Mouse (Mus musculus) liver, postnatal 0 days (tissue): ENCODE data around the gene Sp2. TPM values are rescaled to one million over a fixed set of nuclear protein-coding genes. Genes with fewer than 3 reads are reported as not detected.

Experiments used
- ATAC-seq: fragments of 200-750 bp; cut with Nextera tagmentation; 2 replicates; pipeline ENCODE4 v1.8.0; 2017; ENCODE audit warnings: mild to moderate bottlenecking, moderate library complexity
- DNase-seq: peaks from one replicate; pipeline ENCODE4 v3.0.0-alpha.2; 2016
- H3K27ac ChIP-seq: fragments of 300-500 bp; sonication (generic); 2 replicates; pipeline ENCODE4 v1.5.1; 2014; ENCODE audit warnings: antibody characterized with exemption, moderate library complexity, mild to moderate bottlenecking, low read depth
- H3K27me3 ChIP-seq: fragments of 300-500 bp; sonication (generic); 2 replicates; pipeline ENCODE4 v1.6.1; 2014; ENCODE audit warnings: low read length, control low read depth, mixed read lengths; ENCODE audit not compliant: insufficient read depth
- H3K36me3 ChIP-seq: fragments of 300-500 bp; sonication (generic); replicated peaks from 2 replicates; pipeline ENCODE4 v1.6.1; 2014; ENCODE audit warnings: mild to moderate bottlenecking, control low read depth, low read length, moderate library complexity, mixed read lengths; ENCODE audit not compliant: insufficient read depth
- H3K4me1 ChIP-seq: fragments of 300-500 bp; sonication (generic); 2 replicates; pipeline ENCODE4 v1.6.1; 2014; ENCODE audit warnings: antibody characterized with exemption, mild to moderate bottlenecking, control low read depth; ENCODE audit not compliant: insufficient read depth
- H3K4me2 ChIP-seq: fragments of 300-500 bp; sonication (generic); 2 replicates; pipeline ENCODE4 v1.6.1; 2014; ENCODE audit warnings: low read depth, mild to moderate bottlenecking, low read length, moderate library complexity, mixed read lengths
- H3K4me3 ChIP-seq: fragments of 300-500 bp; sonication (generic); 2 replicates; pipeline ENCODE4 v1.5.1; 2014; ENCODE audit warnings: low read depth, low read length
- H3K9ac ChIP-seq: fragments of 300-500 bp; sonication (generic); replicated peaks from 2 replicates; pipeline ENCODE4 v1.6.1; 2014; ENCODE audit warnings: mild to moderate bottlenecking, moderate library complexity
- H3K9me3 ChIP-seq: fragments of 300-500 bp; sonication (generic); 2 replicates; pipeline ENCODE4 v1.6.1; 2016; ENCODE audit warnings: mild to moderate bottlenecking, control low read depth, low read length, mixed read lengths
- CTCF ChIP-seq: sonication (generic); IDR thresholded peaks from 2 replicates; pipeline ENCODE4 v1.5.1; 2016; ENCODE audit warnings: antibody characterized with exemption, low read depth
- EP300 ChIP-seq: IDR thresholded peaks from 2 replicates; pipeline ENCODE4 v1.6.1; 2016; ENCODE audit warnings: antibody characterized with exemption, low read depth, mild to moderate bottlenecking
- WGBS: fragments of 180-500 bp; shearing (Covaris S2); extraction: QIAGEN DNeasy Blood & Tissue Kit; methylation state at CpG from one replicate; pipeline ENCODE4 v1.1.7; 2014; ENCODE audit not compliant: insufficient replicate concordance; 5-methylcytosine and 5-hydroxymethylcytosine counted together
- polyA plus RNA-seq: library from polyadenylated mRNA; unstranded; fragments of >200 nt; fragmentation: Nextera tagmentation; extraction: Ambion mirVana; gene quantifications from 2 replicates; pipeline ENCODE4 v1.2.1, GENCODE M21; 2015

Gene Sp2
- 6.8 and 7.1 TPM in 2 replicates for polyA plus RNA-seq

GRCm38 (mm10) chr11:96982859-96983258 lies at the start of gene Sp2:
Gene Sp2, minus strand, starts transcription at chr11:96982959.
- Histone ChIP-seq H3K27me3 (0 out of 2 replicates have a peak, but pooled peaks cover 13% of the 10 kb centered on the region), H3K9me3 (no peaks in the 10 kb centered on the region), H3K4me3 (no peak within 1 kb of the TSS), H3K27ac (no peak within 1 kb of the TSS), H3K36me3 (no peaks in the 10 kb centered on the region), H3K9ac (no peak within 1 kb of the TSS), H3K4me2 (peak within 1 kb of the TSS; percentile 28; the same call in 1 of the 2 replicates), H3K4me1 (peaks cover 14% of the 10 kb centered on the region)
- DNase-seq (no peak), ATAC-seq (no peak)
- 72% methylated on average over 7 of the region's 7 CpGs for WGBS
- TF ChIP-seq CTCF, result no peak
- TF ChIP-seq EP300, result no peak

- ATAC-seq (no peak), DNase-seq (no peak)
- Histone ChIP-seq H3K27ac (no peak overlapping the region), H3K36me3 (no peaks in the 10 kb centered on the region), H3K4me3 (no peak overlapping the region), H3K4me2 (no peak overlapping the region), H3K4me1 (peaks cover 12% of the 10 kb centered on the region), H3K9me3 (no peaks in the 10 kb centered on the region), H3K27me3 (no peaks in the 10 kb centered on the region), H3K9ac (no peak overlapping the region)
- no peak for TF ChIP-seq EP300
- TF ChIP-seq CTCF, result no peak
- 91% methylated on average over 4 of the region's 4 CpGs for WGBS
Measured at GRCm38 (mm10) chr11:97032499-97032898, 49.7 kb upstream of the Sp2 start.

- Histone ChIP-seq H3K36me3 (no peaks in the 10 kb centered on the region), H3K4me2 (no peak overlapping the region), H3K4me3 (no peak overlapping the region), H3K9ac (no peak overlapping the region), H3K9me3 (no peaks in the 10 kb centered on the region), H3K27me3 (no peaks in the 10 kb centered on the region), H3K27ac (no peak overlapping the region), H3K4me1 (peaks cover 12% of the 10 kb centered on the region)
- TF ChIP-seq CTCF (no peak), EP300 (no peak)
- ATAC-seq, result no peak
- 81% methylated on average over 12 of the region's 12 CpGs for WGBS
- DNase-seq, result no peak
Measured at GRCm38 (mm10) chr11:97031977-97032376, 49.2 kb upstream of the Sp2 start.

GRCm38 (mm10) chr11:97030426-97030825 lies 47.7 kb upstream of the Sp2 start:
- 0 out of 2 replicates have a peak overlapping the region, but pooled peaks have one; percentile 62 for H3K27ac ChIP-seq
- H3K4me1 ChIP-seq, result peaks cover 17% of the 10 kb centered on the region
- no peaks in the 10 kb centered on the region for H3K9me3 ChIP-seq
- peak overlapping the region; percentile 88 for H3K4me2 ChIP-seq
- no peaks in the 10 kb centered on the region for H3K36me3 ChIP-seq
- no peak for ATAC-seq
- DNase-seq, result no peak
- peak overlapping the region; percentile 72 for H3K9ac ChIP-seq
- TF ChIP-seq EP300 (no peak), CTCF (no peak)
- no peaks in the 10 kb centered on the region for H3K27me3 ChIP-seq
- peak overlapping the region; percentile 68 for H3K4me3 ChIP-seq
- WGBS, result 20% methylated on average over 15 of the region's 15 CpGs

GRCm38 (mm10) chr11:97029686-97030417 lies 47.1 kb upstream of the Sp2 start, which contains the start of gene Scrn2:
Gene Scrn2, plus strand, starts transcription at chr11:97029938.
- under 1% methylated on average over 25 of the region's 25 CpGs for WGBS
- DNase-seq, result peak; percentile 93
- Histone ChIP-seq H3K9ac (peak within 1 kb of the TSS; percentile 72), H3K27me3 (0 out of 2 replicates have a peak, but pooled peaks cover under 1% of the 10 kb centered on the region), H3K4me3 (peak within 1 kb of the TSS; percentile 68), H3K27ac (peak within 1 kb of the TSS; percentile 62), H3K4me2 (peak within 1 kb of the TSS; percentile 88), H3K9me3 (no peaks in the 10 kb centered on the region), H3K4me1 (peaks cover 17% of the 10 kb centered on the region), H3K36me3 (no peaks in the 10 kb centered on the region)
- ATAC-seq, result peak; percentile 83
- peak; percentile 92 for TF ChIP-seq CTCF
- TF ChIP-seq EP300, result no peak

- H3K9me3 ChIP-seq, result no peaks in the 10 kb centered on the region
- peak; percentile 37 for ATAC-seq
- H3K4me2 ChIP-seq, result peak overlapping the region; percentile 65
- peaks cover 40% of the 10 kb centered on the region for H3K27me3 ChIP-seq
- peak; percentile 98 for TF ChIP-seq CTCF
- no peak; the same call in 1 of the 2 replicates for TF ChIP-seq EP300
- no peak overlapping the region for H3K27ac ChIP-seq
- H3K36me3 ChIP-seq, result no peaks in the 10 kb centered on the region
- peak; percentile 90 for DNase-seq
- H3K4me1 ChIP-seq, result peaks cover 25% of the 10 kb centered on the region
- H3K4me3 ChIP-seq, result peak overlapping the region; percentile 18; the same call in 1 of the 2 replicates
- WGBS, result 8% methylated on average over 17 of the region's 17 CpGs
- H3K9ac ChIP-seq, result peak overlapping the region; percentile 40; the same call in 1 of the 2 replicates
Measured at GRCm38 (mm10) chr11:97025721-97026344, 43.1 kb upstream of the Sp2 start.
